ENCODE assay signal across 14 mouse cellular contexts in genomic region chr12:69496341-69496904, GRCm38 (mm10).
DNase-seq lines count a peak whose midpoint lies in the region; ATAC-seq lines count a peak whose summit lies in the region.
"Had no signal": no experiment of that assay in that cellular context is flagged by ENCODE, and none has a peak within 500 bp of the region (broad histone marks: within the 10 kb centered on the region; RNA-seq: fewer than 3 reads in every experiment).

No protein-coding gene starts in this region.

- no peak for ATAC-seq in heart, embryonic 15.5 days (replicated peaks; ENCODE audit: insufficient number of reproducible peaks, insufficient read depth, low FRiP score, low read depth)
- ATAC-seq in lung, embryonic 15.5 days (ENCODE audit: borderline replicate concordance, extremely low read depth, low FRiP score, low TSS enrichment) = no peak
- no peak for ATAC-seq in limb, embryonic 15.5 days (ENCODE audit: insufficient number of reproducible peaks, low FRiP score, low TSS enrichment, low read depth)

- peaks cover 41% of the 10 kb centered on the region for H3K4me1 ChIP-seq in heart, embryonic 15.5 days (replicated peaks)
- H3K4me1 ChIP-seq in lung, embryonic 15.5 days = peaks cover 54% of the 10 kb centered on the region
- peaks cover 39% of the 10 kb centered on the region for H3K4me1 ChIP-seq in limb, embryonic 15.5 days

- DNase-seq in heart, postnatal 25 days (ENCODE audit: low spot score) = no peak
- no peak for DNase-seq in lung, postnatal 36 days
- peak; percentile 21 to 30 for DNase-seq in heart, postnatal 36 days
- DNase-seq in frontal cortex, postnatal 14 days (ENCODE audit: low spot score in 2 of 2) = no peak
- DNase-seq in liver = no peak

- 60% methylated on average over 6 of the region's 6 CpGs for WGBS in heart, embryonic 15.5 days
- WGBS in lung, embryonic 15.5 days = 48% methylated on average over 6 of the region's 6 CpGs
- WGBS in limb, embryonic 15.5 days = 52% methylated on average over 6 of the region's 6 CpGs

- H3K4me3 ChIP-seq in heart, embryonic 15.5 days = no peak overlapping the region
- H3K4me3 ChIP-seq in lung, embryonic 15.5 days = no peak overlapping the region
- H3K4me3 ChIP-seq in limb, embryonic 15.5 days = no peak overlapping the region
- H3K4me3 ChIP-seq: embryonic facial prominence, embryonic 12.5 days; forebrain, embryonic 12.5 days; hindbrain, embryonic 13.5 days; limb, embryonic 12.5 days; midbrain, embryonic 15.5 days; neural tube, embryonic 12.5 days had no signal

- H3K4me2 ChIP-seq in heart, embryonic 15.5 days = no peak overlapping the region
- H3K4me2 ChIP-seq in lung, embryonic 15.5 days = no peak overlapping the region
- H3K4me2 ChIP-seq in limb, embryonic 15.5 days = no peak overlapping the region
- H3K4me2 ChIP-seq: embryonic facial prominence, embryonic 12.5 days; forebrain, embryonic 12.5 days; hindbrain, embryonic 13.5 days; limb, embryonic 12.5 days; midbrain, embryonic 15.5 days; neural tube, embryonic 12.5 days had no signal

- H3K27me3 ChIP-seq in heart, embryonic 15.5 days = no peaks in the 10 kb centered on the region
- H3K27me3 ChIP-seq in lung, embryonic 15.5 days = no peaks in the 10 kb centered on the region
- H3K27me3 ChIP-seq in limb, embryonic 15.5 days = no peaks in the 10 kb centered on the region
- H3K27me3 ChIP-seq: embryonic facial prominence, embryonic 12.5 days; forebrain, embryonic 12.5 days; hindbrain, embryonic 13.5 days; limb, embryonic 12.5 days; midbrain, embryonic 15.5 days; neural tube, embryonic 12.5 days had no signal

- intact Hi-C loops in heart, postnatal 25 days (cut with DNase I) = loop anchor here (5.0 kb wide), 1 partner anchor 124 kb away; the partner anchor contains the start of genes Arf6 and Gm9887
- intact Hi-C loops in heart, postnatal 36 days (cut with DNase I) = loop anchor here (2.0 kb wide), 1 partner anchor 48 kb away; no protein-coding TSS in a partner anchor

- no peak overlapping the region for H3K9ac ChIP-seq in heart, embryonic 15.5 days
- H3K9ac ChIP-seq in lung, embryonic 15.5 days = no peak overlapping the region
- no peak overlapping the region for H3K9ac ChIP-seq in limb, embryonic 15.5 days
- H3K9ac ChIP-seq: embryonic facial prominence, embryonic 12.5 days; forebrain, embryonic 12.5 days; hindbrain, embryonic 13.5 days; limb, embryonic 12.5 days; midbrain, embryonic 15.5 days; neural tube, embryonic 12.5 days had no signal

- H3K27ac ChIP-seq in heart, embryonic 15.5 days = peak overlapping the region; percentile 73
- H3K27ac ChIP-seq in lung, embryonic 15.5 days = peak overlapping the region; percentile 78
- H3K27ac ChIP-seq in limb, embryonic 15.5 days = peak overlapping the region; percentile 78
- H3K27ac ChIP-seq: forebrain, embryonic 12.5 days; limb, embryonic 12.5 days; midbrain, embryonic 15.5 days; neural tube, embryonic 12.5 days had no signal

- no peaks in the 10 kb centered on the region for H3K36me3 ChIP-seq in heart, embryonic 15.5 days
- H3K36me3 ChIP-seq in lung, embryonic 15.5 days = no peaks in the 10 kb centered on the region
- H3K36me3 ChIP-seq in limb, embryonic 15.5 days = no peaks in the 10 kb centered on the region
- H3K36me3 ChIP-seq: embryonic facial prominence, embryonic 12.5 days; forebrain, embryonic 12.5 days; hindbrain, embryonic 13.5 days; limb, embryonic 12.5 days; midbrain, embryonic 15.5 days; neural tube, embryonic 12.5 days had no signal

- H3K9me3 ChIP-seq in heart, embryonic 15.5 days (replicated peaks) = no peaks in the 10 kb centered on the region
- no peaks in the 10 kb centered on the region for H3K9me3 ChIP-seq in lung, embryonic 15.5 days
- no peaks in the 10 kb centered on the region for H3K9me3 ChIP-seq in limb, embryonic 15.5 days
- H3K9me3 ChIP-seq: embryonic facial prominence, embryonic 12.5 days; forebrain, embryonic 12.5 days; hindbrain, embryonic 13.5 days; limb, embryonic 12.5 days; midbrain, embryonic 15.5 days; neural tube, embryonic 12.5 days had no signal

Comparison
In these comparisons a context has a peak if more than half of its experiments do, and no peak if none do; other contexts are left out.
1. DNase-seq: peak in heart, postnatal 36 days (2 of 2); none in heart, postnatal 25 days (single experiment), lung, postnatal 36 days (single experiment), frontal cortex, postnatal 14 days (0 of 2) and liver (single experiment).
2. Peak in every context shown above with its lines, with median percentiles within 50 percentile points of each other: H3K27ac ChIP-seq.